Mouse (Mus musculus) spleen, adult 2 months (tissue): ENCODE measurements around the gene Dpep2nb.
"Not testable (repeated sequence)": the region's sequence is repeated elsewhere in the genome, so short reads cannot be mapped to it uniquely, and the experiment has no call there.

Experiments used
- CTCF ChIP-seq: fragments of 200-500 bp; IDR thresholded peaks from 2 replicates; pipeline ENCODE4 v1.5.1; 2011; ENCODE audit warnings: mild to moderate bottlenecking, inconsistent platforms; ENCODE audit not compliant: insufficient read depth, insufficient read length, insufficient replicate concordance; ENCODE audit errors: extremely low read depth
- POLR2A ChIP-seq: fragments of 200-500 bp; IDR thresholded peaks from 2 replicates; pipeline ENCODE4 v1.6.1; 2011; ENCODE audit warnings: low read depth, low read length, inconsistent platforms

- not testable (repeated sequence) for TF ChIP-seq POLR2A, CTCF
These were observed 2.1 kb upstream of the Dpep2nb start for GRCm38 (mm10) chr8:106007891-106008290.
